Mouse (Mus musculus): ENCODE measurements around the gene Fam192a. TPM values are rescaled to one million over a fixed set of nuclear protein-coding genes. Genes with fewer than 3 reads are reported as not detected.

Gene Fam192a
- total RNA-seq, 1 experiment = 35.9 TPM

GRCm38 (mm10) chr8:94530643-94531042, 71.2 kb downstream of the Fam192a start:
- TF ChIP-seq MAFK (IDR thresholded peaks at IDR 0.05; ENCODE audit: insufficient read depth, low read depth, low read length) = no peak
- no peak for TF ChIP-seq ZC3H11A (IDR thresholded peaks at IDR 0.05; ENCODE audit: borderline replicate concordance, low read depth, low read length)
- TF ChIP-seq ZNF384 (IDR thresholded peaks at IDR 0.05; ENCODE audit: low read depth, low read length) = no peak
- no peak for TF ChIP-seq CHD2 (IDR thresholded peaks at IDR 0.05; ENCODE audit: low read depth, low read length)
- no peak for TF ChIP-seq HCFC1 (IDR thresholded peaks at IDR 0.05; ENCODE audit: borderline replicate concordance, insufficient read depth, low read length)
- H3K36me3 ChIP-seq (ENCODE audit: control insufficient read depth, insufficient read depth, low read length, poor library complexity, severe bottlenecking) = no peaks in the 10 kb centered on the region
- no peak overlapping the region for H3K27ac ChIP-seq (ENCODE audit: insufficient read depth, low read depth, low read length, poor library complexity, severe bottlenecking)
- in situ Hi-C loops (cut with MboI; ENCODE audit: low sequenced_read_pairs in 2 of 2, unreplicated experiment in 2 of 2) = no loop called here
- H3K9me3 ChIP-seq (ENCODE audit: control insufficient read depth, insufficient read depth, low read depth, low read length) = no peaks in the 10 kb centered on the region
- no peak overlapping the region for H3K4me3 ChIP-seq (ENCODE audit: insufficient read depth in 1 of 2, low read depth in 1 of 2, low read length in 2 of 2, poor library complexity in 1 of 2, severe bottlenecking in 1 of 2)
- no peak overlapping the region for H3K9ac ChIP-seq (ENCODE audit: insufficient read depth, low read depth, low read length, poor library complexity, severe bottlenecking)
- DNase-seq (ENCODE audit: low read depth, low spot score) = no peak
- H3K4me1 ChIP-seq (ENCODE audit: control insufficient read depth in 2 of 2, insufficient read depth in 2 of 2, low read length in 2 of 2, poor library complexity in 1 of 2) = peaks cover 0 to 5% of the 10 kb centered on the region in 2 experiments; a peak in 1 of 4 replicates

- Histone ChIP-seq H3K4me3 (ENCODE audit: insufficient read depth in 1 of 2, low read depth in 1 of 2, low read length in 2 of 2, poor library complexity in 1 of 2, severe bottlenecking in 1 of 2) (no peak overlapping the region), H3K9me3 (ENCODE audit: control insufficient read depth, insufficient read depth, low read depth, low read length) (no peaks in the 10 kb centered on the region), H3K9ac (ENCODE audit: insufficient read depth, low read depth, low read length, poor library complexity, severe bottlenecking) (no peak overlapping the region), H3K27ac (ENCODE audit: insufficient read depth, low read depth, low read length, poor library complexity, severe bottlenecking) (no peak overlapping the region; the same call in 1 of the 2 replicates), H3K4me1 (ENCODE audit: control insufficient read depth in 2 of 2, insufficient read depth in 2 of 2, low read length in 2 of 2, poor library complexity in 1 of 2) (peaks cover 0 to 5% of the 10 kb centered on the region in 2 experiments; a peak in 1 of 4 replicates), H3K36me3 (ENCODE audit: control insufficient read depth, insufficient read depth, low read length, poor library complexity, severe bottlenecking) (no peaks in the 10 kb centered on the region)
- in situ Hi-C loops (cut with MboI; ENCODE audit: low sequenced_read_pairs in 2 of 2, unreplicated experiment in 2 of 2) = no loop called here
- DNase-seq (ENCODE audit: low read depth, low spot score) = no peak
- no peak for TF ChIP-seq MAFK (IDR thresholded peaks at IDR 0.05; ENCODE audit: insufficient read depth, low read depth, low read length)
- TF ChIP-seq CHD2 (IDR thresholded peaks at IDR 0.05; ENCODE audit: low read depth, low read length) = no peak
- TF ChIP-seq HCFC1 (IDR thresholded peaks at IDR 0.05; ENCODE audit: borderline replicate concordance, insufficient read depth, low read length) = no peak
- TF ChIP-seq ZNF384 (IDR thresholded peaks at IDR 0.05; ENCODE audit: low read depth, low read length) = no peak
- no peak for TF ChIP-seq ZC3H11A (IDR thresholded peaks at IDR 0.05; ENCODE audit: borderline replicate concordance, low read depth, low read length)
Measured at GRCm38 (mm10) chr8:94529875-94530274, 71.9 kb downstream of the Fam192a start.

GRCm38 (mm10) chr8:94528245-94528644, 73.6 kb downstream of the Fam192a start:
- in situ Hi-C loops (cut with MboI; ENCODE audit: low sequenced_read_pairs in 2 of 2, unreplicated experiment in 2 of 2) = no loop called here
- H3K4me3 ChIP-seq (ENCODE audit: insufficient read depth in 1 of 2, low read depth in 1 of 2, low read length in 2 of 2, poor library complexity in 1 of 2, severe bottlenecking in 1 of 2) = no peak overlapping the region
- no peak overlapping the region for H3K9ac ChIP-seq (ENCODE audit: insufficient read depth, low read depth, low read length, poor library complexity, severe bottlenecking)
- H3K9me3 ChIP-seq (ENCODE audit: control insufficient read depth, insufficient read depth, low read depth, low read length) = no peaks in the 10 kb centered on the region
- no peaks in the 10 kb centered on the region for H3K4me1 ChIP-seq (ENCODE audit: control insufficient read depth in 2 of 2, insufficient read depth in 2 of 2, low read length in 2 of 2, poor library complexity in 1 of 2)
- no peak overlapping the region for H3K27ac ChIP-seq (ENCODE audit: insufficient read depth, low read depth, low read length, poor library complexity, severe bottlenecking)
- TF ChIP-seq HCFC1 (IDR thresholded peaks at IDR 0.05; ENCODE audit: borderline replicate concordance, insufficient read depth, low read length) (no peak), ZNF384 (IDR thresholded peaks at IDR 0.05; ENCODE audit: low read depth, low read length) (no peak), MAFK (IDR thresholded peaks at IDR 0.05; ENCODE audit: insufficient read depth, low read depth, low read length) (no peak), ZC3H11A (IDR thresholded peaks at IDR 0.05; ENCODE audit: borderline replicate concordance, low read depth, low read length) (no peak), CHD2 (IDR thresholded peaks at IDR 0.05; ENCODE audit: low read depth, low read length) (no peak)
- H3K36me3 ChIP-seq (ENCODE audit: control insufficient read depth, insufficient read depth, low read length, poor library complexity, severe bottlenecking) = no peaks in the 10 kb centered on the region
- no peak for DNase-seq (ENCODE audit: low read depth, low spot score)

- DNase-seq (ENCODE audit: low read depth, low spot score) = no peak
- Histone ChIP-seq H3K4me1 (ENCODE audit: control insufficient read depth in 2 of 2, insufficient read depth in 2 of 2, low read length in 2 of 2, poor library complexity in 1 of 2) (no peaks in the 10 kb centered on the region), H3K9ac (ENCODE audit: insufficient read depth, low read depth, low read length, poor library complexity, severe bottlenecking) (no peak overlapping the region), H3K4me3 (ENCODE audit: insufficient read depth in 1 of 2, low read depth in 1 of 2, low read length in 2 of 2, poor library complexity in 1 of 2, severe bottlenecking in 1 of 2) (no peak overlapping the region), H3K27ac (ENCODE audit: insufficient read depth, low read depth, low read length, poor library complexity, severe bottlenecking) (no peak overlapping the region), H3K9me3 (ENCODE audit: control insufficient read depth, insufficient read depth, low read depth, low read length) (no peaks in the 10 kb centered on the region), H3K36me3 (ENCODE audit: control insufficient read depth, insufficient read depth, low read length, poor library complexity, severe bottlenecking) (no peaks in the 10 kb centered on the region)
- no peak for TF ChIP-seq HCFC1 (IDR thresholded peaks at IDR 0.05; ENCODE audit: borderline replicate concordance, insufficient read depth, low read length)
- no peak for TF ChIP-seq MAFK (IDR thresholded peaks at IDR 0.05; ENCODE audit: insufficient read depth, low read depth, low read length)
- TF ChIP-seq CHD2 (IDR thresholded peaks at IDR 0.05; ENCODE audit: low read depth, low read length) = no peak
- TF ChIP-seq ZC3H11A (IDR thresholded peaks at IDR 0.05; ENCODE audit: borderline replicate concordance, low read depth, low read length) = no peak
- no peak for TF ChIP-seq ZNF384 (IDR thresholded peaks at IDR 0.05; ENCODE audit: low read depth, low read length)
- in situ Hi-C loops (cut with MboI; ENCODE audit: low sequenced_read_pairs in 2 of 2, unreplicated experiment in 2 of 2) = no loop called here
Measured at GRCm38 (mm10) chr8:94527178-94527577, 74.6 kb downstream of the Fam192a start.

GRCm38 (mm10) chr8:94524554-94524953, 77.2 kb downstream of the Fam192a start:
- TF ChIP-seq ZC3H11A (IDR thresholded peaks at IDR 0.05; ENCODE audit: borderline replicate concordance, low read depth, low read length) (no peak), CHD2 (IDR thresholded peaks at IDR 0.05; ENCODE audit: low read depth, low read length) (no peak), MAFK (IDR thresholded peaks at IDR 0.05; ENCODE audit: insufficient read depth, low read depth, low read length) (no peak), ZNF384 (IDR thresholded peaks at IDR 0.05; ENCODE audit: low read depth, low read length) (no peak), HCFC1 (IDR thresholded peaks at IDR 0.05; ENCODE audit: borderline replicate concordance, insufficient read depth, low read length) (no peak)
- H3K4me1 ChIP-seq (ENCODE audit: control insufficient read depth in 2 of 2, insufficient read depth in 2 of 2, low read length in 2 of 2, poor library complexity in 1 of 2) = no peaks in the 10 kb centered on the region
- H3K4me3 ChIP-seq (ENCODE audit: insufficient read depth in 1 of 2, low read depth in 1 of 2, low read length in 2 of 2, poor library complexity in 1 of 2, severe bottlenecking in 1 of 2) = no peak overlapping the region
- DNase-seq (ENCODE audit: low read depth, low spot score) = no peak
- no peaks in the 10 kb centered on the region for H3K36me3 ChIP-seq (ENCODE audit: control insufficient read depth, insufficient read depth, low read length, poor library complexity, severe bottlenecking)
- H3K27ac ChIP-seq (ENCODE audit: insufficient read depth, low read depth, low read length, poor library complexity, severe bottlenecking) = no peak overlapping the region
- no peaks in the 10 kb centered on the region for H3K9me3 ChIP-seq (ENCODE audit: control insufficient read depth, insufficient read depth, low read depth, low read length)
- in situ Hi-C loops (cut with MboI; ENCODE audit: low sequenced_read_pairs in 2 of 2, unreplicated experiment in 2 of 2) = no loop called here
- H3K9ac ChIP-seq (ENCODE audit: insufficient read depth, low read depth, low read length, poor library complexity, severe bottlenecking) = no peak overlapping the region

Measured in ES-E14 (cell line).